Mouse (Mus musculus) erythroblast, embryonic 14.5 days (primary cell): ENCODE data around the gene Ccdc106.

Experiments
- GATA1 ChIP-seq: IDR thresholded peaks from 2 replicates; pipeline ENCODE4 v1.6.1; 2012; ENCODE audit warnings: low read length, inconsistent platforms, mixed read lengths
- TAL1 ChIP-seq: IDR thresholded peaks from 3 replicates; pipeline ENCODE4 v1.6.1; 2012; ENCODE audit warnings: low read length, inconsistent platforms, mixed read lengths

GRCm38 (mm10) chr7:5046112-5046511 lies 25.8 kb downstream of the Ccdc106 start:
- TF ChIP-seq GATA1 (no peak), TAL1 (no peak)
